Mouse (Mus musculus): ENCODE results near the gene Vat1l.

The Vat1l gene

DNA sequence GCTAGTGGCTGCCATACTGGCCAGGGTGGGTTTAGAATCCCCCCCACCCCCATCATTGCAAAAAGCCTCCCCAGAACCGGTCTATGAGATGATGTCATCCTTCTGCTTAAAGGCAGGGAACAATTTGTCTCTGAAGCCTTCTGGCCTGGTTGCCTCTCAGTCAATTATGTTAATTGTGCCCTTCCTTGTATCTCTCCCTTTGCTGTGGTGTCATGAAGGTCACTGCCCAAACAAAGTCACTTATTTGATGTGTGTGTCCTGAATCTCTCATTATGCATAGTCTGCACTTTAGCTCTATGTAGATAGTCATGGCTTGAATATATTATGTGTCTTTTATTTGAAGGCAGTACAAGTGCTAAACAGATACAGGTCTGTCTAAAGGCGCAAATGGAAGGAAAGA lies 92.8 kb downstream of the Vat1l start:
- DNase-seq, result no peak

GRCm38 (mm10) chr8:114300072-114300471 lies 94.7 kb downstream of the Vat1l start:
- DNase-seq, result no peak

DNA sequence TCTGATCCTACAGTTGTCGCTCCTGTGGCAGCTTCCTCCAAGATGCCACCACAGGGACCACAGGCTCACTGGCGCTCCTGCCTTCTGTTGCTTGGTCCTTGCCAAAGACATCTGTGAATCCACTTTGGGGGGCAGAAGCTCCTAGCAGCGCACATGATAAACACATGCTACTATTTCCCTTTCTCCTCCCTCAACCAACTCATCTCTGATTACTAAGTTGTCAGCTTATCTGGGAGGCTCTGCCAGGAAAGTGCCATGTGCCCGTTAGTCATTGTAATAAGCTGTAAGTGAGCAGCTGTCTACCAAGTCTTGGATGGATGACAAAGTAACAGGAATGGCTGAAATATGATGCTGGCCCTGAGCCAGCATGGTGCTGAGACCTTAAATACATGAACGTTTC lies 100.9 kb downstream of the Vat1l start:
- DNase-seq, result peak; percentile 59

- DNase-seq, result peak; percentile 41
These were observed 109.4 kb downstream of the Vat1l start for GRCm38 (mm10) chr8:114314669-114315325.

- no peak for DNase-seq
These were observed 112.7 kb downstream of the Vat1l start for GRCm38 (mm10) chr8:114318161-114318560.

GRCm38 (mm10) chr8:114322096-114322495 lies 116.7 kb downstream of the Vat1l start:
- DNase-seq, result no peak

DNA sequence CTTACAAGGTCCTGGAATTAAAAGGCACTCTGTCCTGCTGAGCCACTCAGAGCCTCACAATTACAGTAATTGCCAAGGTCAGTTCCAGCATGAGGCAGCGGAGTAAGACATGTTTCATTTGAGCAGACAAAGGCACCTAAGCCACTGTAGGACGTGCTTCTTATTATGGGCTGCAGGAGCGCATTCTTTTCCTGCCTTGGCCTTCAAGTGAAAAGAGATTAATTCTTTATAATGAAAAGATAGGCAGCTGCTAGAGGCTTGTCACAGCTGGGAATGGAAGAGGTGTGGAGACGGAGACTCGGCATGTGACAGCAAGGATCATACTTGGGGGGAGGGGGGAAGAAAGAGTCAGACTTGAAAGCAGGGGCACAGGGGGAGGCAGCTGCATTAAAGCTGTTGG lies 126.5 kb downstream of the Vat1l start:
- no peak for DNase-seq

GRCm38 (mm10) chr8:114332949-114333348 lies 127.5 kb downstream of the Vat1l start:
- DNase-seq, result no peak

DNA sequence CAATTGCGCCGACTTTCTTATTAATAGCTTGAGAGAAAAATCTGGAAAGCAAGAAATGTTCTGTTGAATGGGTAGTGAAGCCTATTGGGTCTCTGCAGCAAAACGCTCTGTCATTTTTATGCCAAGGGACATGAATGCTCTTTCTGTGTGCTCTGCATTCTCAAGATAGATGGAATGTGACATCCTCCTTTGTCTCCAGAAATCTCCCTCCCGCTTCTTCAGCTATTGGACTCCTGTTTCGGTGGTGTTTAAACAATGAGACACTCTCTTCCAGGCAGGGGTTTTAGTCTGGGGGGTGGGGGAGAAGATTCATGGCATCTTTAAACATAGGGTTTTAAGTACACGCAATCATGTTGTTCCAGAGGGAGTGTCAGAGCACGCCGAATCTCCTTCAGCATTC lies 130.3 kb downstream of the Vat1l start:
- no peak for DNase-seq

DNA sequence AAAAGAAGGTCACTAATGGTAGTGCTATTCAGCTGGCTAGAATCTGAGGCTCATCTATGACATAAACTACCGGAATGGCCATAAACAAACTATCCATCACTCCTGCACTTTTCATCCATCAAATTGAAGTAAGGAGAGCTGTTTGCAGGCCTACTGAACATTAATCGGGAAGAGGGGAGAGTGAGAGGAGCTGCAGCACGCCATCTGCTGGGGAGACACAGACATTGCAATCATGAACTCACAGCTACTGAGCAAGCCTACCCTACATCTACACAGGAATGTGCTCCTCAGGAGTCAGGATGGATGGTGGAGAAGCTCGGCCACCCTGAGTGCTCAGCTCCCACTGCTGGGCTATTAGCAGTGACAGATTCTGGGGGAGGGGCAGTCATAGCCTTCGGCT lies 136.9 kb downstream of the Vat1l start:
- DNase-seq, result no peak

DNA sequence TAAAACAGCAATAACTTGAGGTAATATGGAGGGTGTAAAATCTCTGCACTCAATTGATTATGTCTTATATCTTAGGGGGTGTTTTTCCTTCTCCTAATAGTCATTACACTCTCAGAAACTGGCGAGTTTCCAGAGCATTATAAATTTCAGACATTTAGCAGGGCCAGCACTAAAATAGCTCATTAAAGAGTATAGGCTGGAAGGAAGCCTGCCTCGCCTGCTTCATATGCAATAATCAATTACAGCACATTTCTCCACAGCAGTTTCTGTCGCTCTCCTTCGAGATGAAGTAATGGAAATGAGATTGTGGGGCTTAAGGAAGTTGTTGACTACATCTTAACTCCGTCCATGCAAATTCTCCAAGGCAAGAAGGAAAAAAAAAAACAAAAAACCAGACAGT lies 139.4 kb downstream of the Vat1l start:
- DNase-seq, result no peak

GRCm38 (mm10) chr8:114346045-114346444 lies 140.6 kb downstream of the Vat1l start:
- DNase-seq, result peak; percentile 43

DNA sequence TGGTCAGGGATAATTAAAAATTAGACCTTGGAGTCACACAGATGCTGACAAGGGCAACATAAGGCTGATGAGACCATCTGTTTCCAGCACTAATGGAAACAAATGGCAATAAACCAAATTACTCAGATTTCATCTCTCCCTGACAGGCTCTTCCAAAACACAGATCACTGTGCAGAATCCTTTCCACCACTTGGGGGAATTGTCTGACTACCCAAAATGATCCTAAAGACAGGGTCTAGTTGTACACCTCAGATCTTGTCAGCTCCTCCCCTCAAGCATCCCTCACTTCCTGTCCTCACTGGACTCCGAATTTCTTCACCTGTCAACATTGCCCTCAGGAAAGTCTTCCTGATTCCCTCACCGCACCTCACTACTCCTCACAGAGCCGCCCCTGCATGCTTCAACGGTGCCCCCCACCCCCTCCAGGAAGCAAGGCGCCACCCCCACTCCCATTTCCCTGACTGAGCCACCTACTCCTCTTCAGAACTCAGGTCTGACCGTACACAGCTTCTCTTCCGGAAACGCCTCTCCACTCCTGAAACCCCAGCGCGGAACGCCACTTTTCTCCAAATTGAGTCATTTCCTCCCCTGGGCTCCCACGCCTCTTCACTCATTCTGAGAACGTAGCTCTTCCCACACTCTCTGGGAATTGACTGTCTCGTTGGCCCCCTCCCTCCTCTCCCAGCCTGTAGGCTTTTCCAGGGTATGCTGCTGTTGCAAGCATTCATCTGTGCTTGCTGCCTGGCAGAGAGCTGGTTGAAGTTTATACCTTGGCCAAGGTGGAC lies 146.4 kb downstream of the Vat1l start:
- DNase-seq, result no peak

GRCm38 (mm10) chr8:114360506-114360905 lies 155.1 kb downstream of the Vat1l start:
- DNase-seq, result no peak

- no peak for DNase-seq
These were observed 157.8 kb downstream of the Vat1l start for GRCm38 (mm10) chr8:114363167-114363566.

- no peak for DNase-seq
These were observed 158.2 kb downstream of the Vat1l start for GRCm38 (mm10) chr8:114363656-114364055.

DNA sequence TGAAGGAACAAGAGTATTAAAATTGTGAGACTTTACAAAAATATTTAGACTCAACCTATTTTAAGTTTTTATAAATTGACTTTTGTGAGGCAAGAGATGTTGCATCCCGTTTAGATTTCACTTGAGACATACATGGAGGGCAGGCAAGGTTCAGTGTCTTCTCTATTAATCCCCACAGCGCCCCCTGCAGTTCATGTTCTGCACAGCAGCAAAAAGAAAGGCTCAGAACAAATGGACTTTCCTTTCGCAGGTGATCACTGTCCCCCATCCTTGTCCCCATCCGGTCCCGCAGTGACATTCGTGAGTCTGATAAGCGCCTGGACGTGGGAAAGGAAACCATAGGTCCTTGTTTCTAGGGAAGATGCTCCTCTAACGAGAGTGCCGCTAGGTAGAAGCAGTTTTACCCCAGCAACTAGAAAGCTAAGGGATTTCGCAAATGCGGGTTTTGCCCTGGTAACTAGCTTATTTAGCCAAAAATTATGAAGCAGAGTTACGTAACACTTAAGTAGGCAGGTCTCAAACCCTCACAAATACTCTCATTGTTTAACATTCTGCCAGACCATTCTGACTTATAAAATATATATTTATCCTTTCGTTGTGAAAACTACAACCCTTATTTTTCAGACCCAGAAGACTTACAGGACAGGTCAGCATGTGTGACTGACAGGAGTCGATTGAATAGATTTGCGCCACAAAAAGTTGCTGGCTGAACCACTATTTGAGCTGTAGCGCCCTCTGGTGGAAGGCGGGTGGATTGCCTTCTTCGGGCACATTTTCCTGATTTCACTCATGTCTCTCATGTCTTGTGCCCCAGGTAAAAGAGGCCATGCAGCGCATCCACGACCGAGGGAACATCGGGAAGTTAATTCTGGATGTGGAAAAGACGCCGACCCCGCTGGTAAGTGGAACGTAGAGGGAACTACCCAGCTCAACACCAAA lies 163.9 kb downstream of the Vat1l start:
- peak; percentile 82 for DNase-seq

DNA sequence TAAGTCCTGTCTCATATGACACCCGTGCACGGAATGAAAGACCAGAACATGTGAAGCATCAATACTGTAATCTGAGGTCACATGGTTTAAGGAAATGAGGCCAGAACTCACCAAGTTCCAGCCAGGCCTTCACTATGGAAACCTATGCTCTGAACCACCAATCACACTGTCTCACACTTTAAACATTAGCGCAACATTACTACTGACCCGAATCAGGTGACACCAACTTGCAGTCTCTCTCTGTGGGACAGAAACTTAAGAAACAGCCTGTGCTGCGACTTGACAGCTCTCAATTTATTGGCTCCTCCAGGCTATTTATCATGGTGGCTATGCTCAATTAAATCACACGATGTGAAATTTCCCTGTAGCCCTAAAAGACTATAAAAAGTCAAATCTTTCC lies 169.0 kb downstream of the Vat1l start:
- no peak for DNase-seq

- DNase-seq, result no peak
These were observed 178.8 kb downstream of the Vat1l start for GRCm38 (mm10) chr8:114384189-114384588.

GRCm38 (mm10) chr8:114387494-114387893 lies 182.1 kb downstream of the Vat1l start:
- no peak for DNase-seq

GRCm38 (mm10) chr8:114390465-114391254 lies 185.2 kb downstream of the Vat1l start:
- DNase-seq, result no peak

DNA sequence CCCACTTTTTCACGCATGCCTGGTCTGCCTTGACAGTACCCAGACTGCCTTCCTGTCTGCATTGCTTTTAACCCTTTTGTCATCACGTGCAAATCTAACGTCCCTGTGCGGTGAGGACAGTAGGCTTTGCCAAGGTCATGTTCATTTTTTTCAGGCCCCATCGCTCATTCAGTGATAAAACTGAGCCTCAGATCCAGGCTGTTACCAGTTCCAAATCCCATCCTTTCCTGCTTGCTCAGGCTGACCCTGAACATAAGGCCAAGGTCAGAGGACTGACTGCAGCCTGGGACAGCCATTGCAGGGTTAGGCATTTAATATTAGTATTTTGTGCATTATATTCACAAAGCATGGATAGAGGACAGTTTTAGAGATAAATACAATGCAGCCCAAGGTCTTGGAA lies 192.9 kb downstream of the Vat1l start:
- DNase-seq, result no peak

DNA sequence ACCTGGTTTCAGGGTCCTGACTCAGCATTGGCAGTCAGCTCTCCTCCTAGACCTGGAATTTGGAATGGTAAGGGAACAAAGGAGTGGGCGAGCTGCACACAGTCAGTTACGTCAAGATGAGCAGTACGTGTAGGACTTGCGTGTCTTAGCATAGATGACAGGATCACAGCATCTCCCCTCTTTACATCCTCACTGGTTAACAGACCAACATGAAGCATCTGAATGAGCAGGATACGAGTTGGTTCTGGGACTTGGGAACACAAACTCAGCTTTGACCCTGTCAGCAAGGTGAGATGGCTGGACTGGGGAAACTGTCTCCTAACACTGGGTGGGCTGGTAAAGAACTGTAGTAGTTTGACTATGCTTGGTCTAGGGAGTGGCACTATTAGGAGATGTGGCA lies 193.9 kb downstream of the Vat1l start:
- DNase-seq, result no peak

All from cerebellum, adult 11-12 months (tissue).